Mouse (Mus musculus): Measurements from ENCODE around the gene Homer2. TPM values are rescaled to one million over a fixed set of nuclear protein-coding genes. Genes with fewer than 3 reads are reported as not detected.

The Homer2 gene
- polyA plus RNA-seq, 1 experiment from 2014 or later: 29.3 TPM

DNA sequence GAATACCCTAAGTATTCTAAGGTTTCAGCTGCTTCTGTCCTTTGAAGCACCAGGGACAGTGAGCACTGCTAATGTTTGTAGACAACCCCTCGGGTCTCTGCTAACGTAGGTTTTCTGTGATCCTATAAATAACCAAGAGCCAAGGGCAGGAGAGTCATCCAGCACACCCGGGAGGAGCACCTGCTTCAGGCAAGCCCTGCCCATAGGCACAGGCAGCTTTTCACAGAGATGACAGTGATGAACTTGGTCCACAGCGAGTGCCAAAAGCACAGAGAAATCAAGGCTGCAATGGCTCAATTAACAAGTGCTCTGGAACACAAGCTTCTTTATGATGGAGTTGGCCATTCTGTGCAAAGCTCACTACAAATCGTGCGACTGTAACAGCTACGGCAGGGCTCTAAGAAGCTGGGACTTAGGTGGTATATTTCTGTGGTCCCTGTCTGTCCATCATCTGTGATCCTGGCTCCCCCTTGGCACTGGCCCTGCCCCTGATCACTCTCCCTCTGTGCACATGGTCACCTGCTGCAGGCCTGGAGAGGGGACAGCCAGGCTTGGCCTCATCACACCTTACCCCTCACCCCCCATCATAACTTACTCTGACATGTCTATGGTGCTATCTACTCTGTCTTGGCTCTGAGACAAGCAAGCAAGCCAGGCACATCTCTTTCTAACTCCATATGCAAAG, 62.6 kb downstream of the Homer2 start:
- no peak overlapping the region for H3K4me2 ChIP-seq (ENCODE audit: low read depth, low read length)
- no peak overlapping the region for H3K9ac ChIP-seq (ENCODE audit: low read length)
- H3K36me3 ChIP-seq (ENCODE audit: control insufficient read depth, insufficient read depth, low read length): no peaks in the 10 kb centered on the region
- ATAC-seq (ENCODE audit: low read depth): no peak
- WGBS: 55% methylated on average over 7 of the region's 7 CpGs
- H3K9me3 ChIP-seq (ENCODE audit: control insufficient read depth, low read length): no peaks in the 10 kb centered on the region
- no peaks in the 10 kb centered on the region for H3K27me3 ChIP-seq (ENCODE audit: control insufficient read depth, insufficient read depth, low read depth, low read length)
- H3K4me3 ChIP-seq (ENCODE audit: low read length): no peak overlapping the region
- no peaks in the 10 kb centered on the region for H3K4me1 ChIP-seq (replicated peaks; ENCODE audit: control insufficient read depth, insufficient read depth, low read length)
- H3K27ac ChIP-seq (ENCODE audit: low read length): no peak overlapping the region

DNA sequence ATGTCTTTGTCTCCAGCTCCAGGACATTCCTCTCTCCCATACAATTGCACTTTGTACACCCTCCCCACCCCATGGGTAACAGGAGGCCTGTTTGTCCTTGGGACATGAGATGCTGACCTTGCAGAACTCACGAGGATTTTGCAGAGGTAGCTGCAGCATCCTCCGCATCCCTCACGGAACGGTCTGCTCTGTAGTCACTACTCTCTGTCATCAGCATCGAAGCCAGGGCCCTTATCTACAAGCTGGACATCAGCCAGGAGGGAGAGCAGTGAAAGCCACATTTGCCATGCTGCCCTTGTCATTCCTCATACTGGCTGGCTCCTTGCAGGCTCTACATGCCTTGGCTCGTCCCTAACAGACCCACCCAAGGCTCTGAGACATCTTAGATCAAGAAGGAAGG, 66.2 kb downstream of the Homer2 start:
- no peaks in the 10 kb centered on the region for H3K27me3 ChIP-seq (ENCODE audit: control insufficient read depth, insufficient read depth, low read depth, low read length)
- no peaks in the 10 kb centered on the region for H3K4me1 ChIP-seq (replicated peaks; ENCODE audit: control insufficient read depth, insufficient read depth, low read length)
- no peaks in the 10 kb centered on the region for H3K9me3 ChIP-seq (ENCODE audit: control insufficient read depth, low read length)
- H3K27ac ChIP-seq (ENCODE audit: low read length): no peak overlapping the region
- H3K9ac ChIP-seq (ENCODE audit: low read length): no peak overlapping the region
- H3K4me3 ChIP-seq (ENCODE audit: low read length): no peak overlapping the region
- H3K4me2 ChIP-seq (ENCODE audit: low read depth, low read length): no peak overlapping the region
- no peak for ATAC-seq (ENCODE audit: low read depth)
- H3K36me3 ChIP-seq (ENCODE audit: control insufficient read depth, insufficient read depth, low read length): no peaks in the 10 kb centered on the region
- 52% methylated on average over 6 of the region's 6 CpGs for WGBS

DNA sequence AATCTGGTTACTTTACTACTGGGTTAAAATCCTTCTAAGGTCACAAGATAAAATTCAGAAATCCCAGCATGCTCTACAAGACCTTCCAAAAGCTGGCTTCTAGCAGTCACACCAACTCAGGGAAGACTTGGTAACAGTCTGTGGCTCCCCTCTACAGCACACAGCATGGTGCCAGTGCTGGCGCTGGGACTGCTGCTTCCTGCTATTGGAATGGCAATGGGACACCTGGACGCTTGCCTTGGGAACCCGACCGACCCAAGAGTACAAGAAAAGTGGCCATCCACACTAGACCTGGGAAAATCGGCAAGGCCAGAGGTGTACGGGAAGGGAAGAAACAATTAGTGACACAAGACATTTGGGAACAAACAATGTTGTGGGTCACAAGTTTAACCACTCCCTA, 74.7 kb downstream of the Homer2 start:
- Histone ChIP-seq H3K9ac (ENCODE audit: low read length) (no peak overlapping the region), H3K27me3 (ENCODE audit: control insufficient read depth, insufficient read depth, low read depth, low read length) (no peaks in the 10 kb centered on the region), H3K4me2 (ENCODE audit: low read depth, low read length) (no peak overlapping the region), H3K36me3 (ENCODE audit: control insufficient read depth, insufficient read depth, low read length) (no peaks in the 10 kb centered on the region), H3K4me1 (replicated peaks; ENCODE audit: control insufficient read depth, insufficient read depth, low read length) (no peaks in the 10 kb centered on the region), H3K4me3 (ENCODE audit: low read length) (no peak overlapping the region), H3K27ac (ENCODE audit: low read length) (no peak overlapping the region), H3K9me3 (ENCODE audit: control insufficient read depth, low read length) (no peaks in the 10 kb centered on the region)
- no peak for ATAC-seq (ENCODE audit: low read depth)
- 80% methylated on average over 6 of the region's 6 CpGs for WGBS

DNA sequence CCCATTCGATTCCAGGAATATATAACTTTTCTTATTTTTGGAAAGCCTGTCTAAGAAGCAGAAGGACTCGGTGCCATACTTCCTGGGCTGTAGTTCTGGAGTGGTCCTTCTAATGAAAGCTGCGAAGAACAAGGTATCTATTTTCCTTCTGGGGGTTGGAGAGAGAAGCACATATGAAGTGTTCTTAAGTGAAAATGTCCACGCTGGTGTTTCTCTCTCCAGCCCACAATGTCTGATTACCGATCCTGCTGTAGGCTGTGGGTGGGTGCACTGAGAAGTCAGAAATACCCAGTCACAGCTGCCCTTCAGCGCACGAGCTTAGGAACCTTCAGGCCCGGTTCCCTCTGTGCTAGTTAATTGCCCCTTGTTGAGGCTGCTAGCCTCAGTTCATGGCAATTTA, 76.1 kb downstream of the Homer2 start:
- no peak overlapping the region for H3K27ac ChIP-seq (ENCODE audit: low read length)
- H3K9ac ChIP-seq (ENCODE audit: low read length): no peak overlapping the region
- H3K27me3 ChIP-seq (ENCODE audit: control insufficient read depth, insufficient read depth, low read depth, low read length): no peaks in the 10 kb centered on the region
- no peak for ATAC-seq (ENCODE audit: low read depth)
- H3K36me3 ChIP-seq (ENCODE audit: control insufficient read depth, insufficient read depth, low read length): no peaks in the 10 kb centered on the region
- WGBS: 82% methylated on average over 8 of the region's 8 CpGs
- no peak overlapping the region for H3K4me2 ChIP-seq (ENCODE audit: low read depth, low read length)
- H3K4me3 ChIP-seq (ENCODE audit: low read length): no peak overlapping the region
- peaks cover 2% of the 10 kb centered on the region; the same call in 1 of the 2 replicates for H3K9me3 ChIP-seq (ENCODE audit: control insufficient read depth, low read length)
- H3K4me1 ChIP-seq (replicated peaks; ENCODE audit: control insufficient read depth, insufficient read depth, low read length): no peaks in the 10 kb centered on the region

DNA sequence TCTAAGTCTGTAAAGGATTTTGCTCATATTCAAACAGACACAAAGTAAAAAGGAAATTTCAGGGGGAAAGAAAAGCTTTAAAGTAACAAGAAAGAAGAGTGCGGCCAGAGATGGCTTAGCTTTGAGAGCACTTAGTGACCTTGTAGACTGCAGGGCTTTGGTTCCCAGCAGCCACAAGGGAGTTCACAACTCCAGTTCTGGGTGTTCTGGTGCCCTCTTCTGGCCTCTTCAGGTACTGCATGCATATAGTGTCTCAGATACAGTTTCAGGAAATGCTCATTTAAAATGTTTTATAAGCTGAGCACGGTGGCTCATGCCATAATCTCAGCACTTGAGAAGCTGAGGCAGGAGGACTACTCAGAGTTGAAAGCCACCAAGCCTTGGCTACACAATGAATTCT, 80.9 kb downstream of the Homer2 start:
- no peaks in the 10 kb centered on the region for H3K36me3 ChIP-seq (ENCODE audit: control insufficient read depth, insufficient read depth, low read length)
- no peak overlapping the region for H3K4me3 ChIP-seq (ENCODE audit: low read length)
- no peaks in the 10 kb centered on the region for H3K27me3 ChIP-seq (ENCODE audit: control insufficient read depth, insufficient read depth, low read depth, low read length)
- 82% methylated on average over 2 of the region's 2 CpGs for WGBS
- no peak overlapping the region for H3K4me2 ChIP-seq (ENCODE audit: low read depth, low read length)
- no peak overlapping the region for H3K9ac ChIP-seq (ENCODE audit: low read length)
- peaks cover 3% of the 10 kb centered on the region; the same call in 1 of the 2 replicates for H3K9me3 ChIP-seq (ENCODE audit: control insufficient read depth, low read length)
- no peak for ATAC-seq (ENCODE audit: low read depth)
- H3K27ac ChIP-seq (ENCODE audit: low read length): no peak overlapping the region
- no peaks in the 10 kb centered on the region for H3K4me1 ChIP-seq (replicated peaks; ENCODE audit: control insufficient read depth, insufficient read depth, low read length)

DNA sequence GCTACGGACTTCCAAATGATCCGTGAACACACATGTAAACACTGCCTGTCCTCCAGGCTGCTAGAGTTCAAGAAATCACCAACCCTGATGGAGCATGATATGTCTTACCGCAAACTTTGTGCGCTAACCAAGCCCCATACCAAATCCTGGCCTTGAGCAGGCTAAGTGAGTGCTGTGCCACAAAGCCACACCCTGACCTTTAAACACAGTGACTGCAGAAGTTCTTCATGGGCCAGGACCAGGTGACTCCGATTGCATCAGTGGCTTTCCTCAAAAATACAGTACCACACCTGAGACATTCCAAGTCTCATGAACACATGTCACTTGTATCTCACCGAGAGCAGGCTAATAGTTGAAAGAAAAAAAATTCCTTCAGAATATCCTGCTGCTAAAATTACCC, 83.6 kb downstream of the Homer2 start:
- Histone ChIP-seq H3K9ac (ENCODE audit: low read length) (no peak overlapping the region), H3K4me1 (replicated peaks; ENCODE audit: control insufficient read depth, insufficient read depth, low read length) (no peaks in the 10 kb centered on the region), H3K4me3 (ENCODE audit: low read length) (no peak overlapping the region), H3K27me3 (ENCODE audit: control insufficient read depth, insufficient read depth, low read depth, low read length) (no peaks in the 10 kb centered on the region), H3K4me2 (ENCODE audit: low read depth, low read length) (no peak overlapping the region), H3K27ac (ENCODE audit: low read length) (no peak overlapping the region), H3K9me3 (ENCODE audit: control insufficient read depth, low read length) (peaks cover 3% of the 10 kb centered on the region; the same call in 1 of the 2 replicates), H3K36me3 (ENCODE audit: control insufficient read depth, insufficient read depth, low read length) (no peaks in the 10 kb centered on the region)
- 68% methylated on average over 6 of the region's 6 CpGs for WGBS
- no peak for ATAC-seq (ENCODE audit: low read depth)

DNA sequence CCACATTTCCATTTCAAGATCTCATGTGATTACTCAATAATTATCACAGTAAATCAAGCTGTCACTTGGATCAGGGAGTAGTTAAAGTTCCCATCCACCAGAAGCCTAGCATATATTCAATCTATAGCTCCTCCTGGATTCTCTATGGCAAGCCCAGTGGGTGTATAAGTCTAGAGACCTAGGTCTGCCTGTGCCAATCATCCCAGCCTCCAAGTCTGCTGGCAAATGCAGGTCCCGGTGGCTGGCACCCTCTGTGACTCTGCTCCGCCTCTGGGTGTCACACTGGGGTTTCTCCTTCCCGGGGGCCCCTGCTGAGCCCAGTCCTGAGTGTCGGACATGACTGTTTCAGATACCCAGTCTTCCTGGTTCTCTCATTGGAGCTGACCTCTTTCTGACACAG, 84.5 kb downstream of the Homer2 start:
- no peaks in the 10 kb centered on the region for H3K36me3 ChIP-seq (ENCODE audit: control insufficient read depth, insufficient read depth, low read length)
- H3K9me3 ChIP-seq (ENCODE audit: control insufficient read depth, low read length): peaks cover 3% of the 10 kb centered on the region; the same call in 1 of the 2 replicates
- no peak overlapping the region for H3K27ac ChIP-seq (ENCODE audit: low read length)
- no peaks in the 10 kb centered on the region for H3K27me3 ChIP-seq (ENCODE audit: control insufficient read depth, insufficient read depth, low read depth, low read length)
- 76% methylated on average over 4 of the region's 4 CpGs for WGBS
- no peak overlapping the region for H3K4me2 ChIP-seq (ENCODE audit: low read depth, low read length)
- H3K9ac ChIP-seq (ENCODE audit: low read length): no peak overlapping the region
- no peak overlapping the region for H3K4me3 ChIP-seq (ENCODE audit: low read length)
- no peaks in the 10 kb centered on the region for H3K4me1 ChIP-seq (replicated peaks; ENCODE audit: control insufficient read depth, insufficient read depth, low read length)
- ATAC-seq (ENCODE audit: low read depth): no peak

DNA sequence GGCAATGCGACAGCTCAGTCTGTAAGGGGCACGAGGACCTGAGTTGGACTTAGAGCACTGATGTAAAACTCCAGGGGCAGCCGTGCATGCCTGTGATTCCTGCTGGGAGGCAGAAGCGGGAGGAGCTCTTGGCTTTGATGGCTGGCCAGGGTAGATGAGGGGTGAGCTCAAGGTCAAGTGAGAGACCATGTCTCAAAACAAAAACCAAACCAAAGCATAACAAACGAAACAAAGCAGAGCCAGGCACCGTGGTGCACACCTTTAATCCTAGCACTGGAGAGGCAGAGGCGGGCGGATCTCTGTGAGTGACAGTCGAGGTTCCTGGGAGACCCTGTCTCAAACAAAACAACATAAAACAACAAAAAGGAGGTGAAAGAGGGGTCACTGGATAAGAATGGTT, 92.3 kb downstream of the Homer2 start:
- Histone ChIP-seq H3K4me3 (ENCODE audit: low read length) (no peak overlapping the region), H3K27ac (ENCODE audit: low read length) (no peak overlapping the region), H3K9me3 (ENCODE audit: control insufficient read depth, low read length) (no peaks in the 10 kb centered on the region), H3K36me3 (ENCODE audit: control insufficient read depth, insufficient read depth, low read length) (no peaks in the 10 kb centered on the region), H3K4me2 (ENCODE audit: low read depth, low read length) (no peak overlapping the region), H3K4me1 (replicated peaks; ENCODE audit: control insufficient read depth, insufficient read depth, low read length) (no peaks in the 10 kb centered on the region), H3K27me3 (ENCODE audit: control insufficient read depth, insufficient read depth, low read depth, low read length) (no peaks in the 10 kb centered on the region), H3K9ac (ENCODE audit: low read length) (no peak overlapping the region)
- ATAC-seq (ENCODE audit: low read depth): no peak
- WGBS: 74% methylated on average over 9 of the region's 9 CpGs

DNA sequence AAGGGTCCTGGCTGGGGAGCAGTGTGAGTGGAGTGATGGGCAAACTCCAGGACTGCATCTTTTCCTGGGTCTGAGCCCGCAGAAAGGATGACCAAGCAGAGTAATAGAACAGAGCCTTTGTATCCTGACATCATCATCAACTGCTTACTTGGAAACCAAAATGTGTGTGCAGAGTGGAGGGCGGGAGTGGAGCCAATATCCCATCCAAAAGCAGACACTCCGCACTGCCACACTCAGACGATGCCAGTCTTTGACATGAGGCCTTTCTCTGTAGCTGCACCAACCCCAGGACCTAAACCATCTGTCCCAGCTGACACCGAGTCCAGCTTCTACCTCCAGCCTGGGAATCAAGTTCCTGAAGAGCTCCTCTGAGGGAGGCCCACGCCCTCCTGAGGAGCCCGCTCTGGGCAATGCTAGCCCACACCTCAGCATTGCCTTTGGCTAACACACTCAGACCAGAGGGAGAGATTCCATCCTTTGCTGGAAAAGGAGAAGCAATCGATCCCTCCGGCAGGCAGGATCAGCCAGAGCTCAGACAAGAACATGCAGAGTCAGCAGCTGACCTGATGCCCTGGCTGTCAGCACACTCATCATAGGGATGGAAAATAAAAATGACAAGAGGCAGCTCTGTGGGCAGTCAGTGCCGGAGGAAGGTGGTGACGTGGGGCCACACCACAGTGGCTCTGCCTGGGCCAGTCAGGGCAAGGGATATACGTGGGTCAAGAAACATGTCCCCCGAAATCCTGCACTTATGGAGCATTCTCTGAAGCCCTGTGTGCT, 94.3 kb downstream of the Homer2 start:
- H3K27me3 ChIP-seq (ENCODE audit: control insufficient read depth, insufficient read depth, low read depth, low read length): no peaks in the 10 kb centered on the region
- no peaks in the 10 kb centered on the region for H3K4me1 ChIP-seq (replicated peaks; ENCODE audit: control insufficient read depth, insufficient read depth, low read length)
- no peak overlapping the region for H3K4me3 ChIP-seq (ENCODE audit: low read length)
- H3K9me3 ChIP-seq (ENCODE audit: control insufficient read depth, low read length): no peaks in the 10 kb centered on the region
- WGBS: 83% methylated on average over 13 of the region's 13 CpGs
- H3K36me3 ChIP-seq (ENCODE audit: control insufficient read depth, insufficient read depth, low read length): no peaks in the 10 kb centered on the region
- H3K9ac ChIP-seq (ENCODE audit: low read length): no peak overlapping the region
- H3K27ac ChIP-seq (ENCODE audit: low read length): no peak overlapping the region
- no peak for ATAC-seq (ENCODE audit: low read depth)
- no peak overlapping the region for H3K4me2 ChIP-seq (ENCODE audit: low read depth, low read length)

All from lung, embryonic 16.5 days (tissue).